Mouse (Mus musculus) spleen, adult 2 months (tissue): Measurements from ENCODE around the gene Lonp2. TPM values are rescaled to one million over a fixed set of nuclear protein-coding genes. Genes with fewer than 3 reads are reported as not detected.

Source experiments
- DNase-seq, 2 experiments: peaks; one replicate each; pipeline versions ENCODE4 v3.0.0 to v3.0.0-alpha.2; 2012 to 2021; ENCODE audit warnings: low spot score in 2 of 2, low read depth in 1 of 2
- H3K27ac ChIP-seq: fragments of 200-500 bp; 2 replicates; pipeline ENCODE4 v1.5.1; 2012; ENCODE audit warnings: low read length, inconsistent platforms; ENCODE audit not compliant: insufficient read depth
- H3K27me3 ChIP-seq: fragments of 200-500 bp; 2 replicates; pipeline ENCODE4 v1.6.1; 2012; ENCODE audit warnings: mild to moderate bottlenecking, moderate library complexity, low read length, inconsistent platforms; ENCODE audit not compliant: control insufficient read depth, insufficient read depth
- H3K36me3 ChIP-seq: fragments of 200-500 bp; 2 replicates; pipeline ENCODE4 v1.6.1; 2012; ENCODE audit warnings: mild to moderate bottlenecking, low read length, inconsistent platforms; ENCODE audit not compliant: control insufficient read depth, insufficient read depth
- H3K4me1 ChIP-seq: fragments of 200-500 bp; 2 replicates; pipeline ENCODE4 v1.6.1; 2011; ENCODE audit warnings: inconsistent platforms; ENCODE audit not compliant: control insufficient read depth, insufficient read depth, insufficient read length
- H3K4me3 ChIP-seq: fragments of 200-500 bp; 2 replicates; pipeline ENCODE4 v1.5.1; 2011; ENCODE audit warnings: mild to moderate bottlenecking, inconsistent platforms; ENCODE audit not compliant: insufficient read depth, insufficient read length; ENCODE audit errors: extremely low read depth
- CTCF ChIP-seq: fragments of 200-500 bp; IDR thresholded peaks from 2 replicates; pipeline ENCODE4 v1.5.1; 2011; ENCODE audit warnings: mild to moderate bottlenecking, inconsistent platforms; ENCODE audit not compliant: insufficient read depth, insufficient read length, insufficient replicate concordance; ENCODE audit errors: extremely low read depth
- POLR2A ChIP-seq: fragments of 200-500 bp; IDR thresholded peaks from 2 replicates; pipeline ENCODE4 v1.6.1; 2011; ENCODE audit warnings: low read depth, low read length, inconsistent platforms
- WGBS: fragments of 180-500 bp; shearing (Covaris S2); methylation state at CpG from one replicate; pipeline ENCODE4 v1.1.7; 2018; 5-methylcytosine and 5-hydroxymethylcytosine counted together
- polyA plus RNA-seq: library from polyadenylated mRNA; depleted of rRNA; stranded (reverse); fragments of >200 nt; gene quantifications from 2 replicates; pipeline ENCODE4 v1.2.3, GENCODE M21; 2012; rRNA removed

The Lonp2 gene
- polyA plus RNA-seq: 32.6 and 48.9 TPM in 2 replicates

DNA sequence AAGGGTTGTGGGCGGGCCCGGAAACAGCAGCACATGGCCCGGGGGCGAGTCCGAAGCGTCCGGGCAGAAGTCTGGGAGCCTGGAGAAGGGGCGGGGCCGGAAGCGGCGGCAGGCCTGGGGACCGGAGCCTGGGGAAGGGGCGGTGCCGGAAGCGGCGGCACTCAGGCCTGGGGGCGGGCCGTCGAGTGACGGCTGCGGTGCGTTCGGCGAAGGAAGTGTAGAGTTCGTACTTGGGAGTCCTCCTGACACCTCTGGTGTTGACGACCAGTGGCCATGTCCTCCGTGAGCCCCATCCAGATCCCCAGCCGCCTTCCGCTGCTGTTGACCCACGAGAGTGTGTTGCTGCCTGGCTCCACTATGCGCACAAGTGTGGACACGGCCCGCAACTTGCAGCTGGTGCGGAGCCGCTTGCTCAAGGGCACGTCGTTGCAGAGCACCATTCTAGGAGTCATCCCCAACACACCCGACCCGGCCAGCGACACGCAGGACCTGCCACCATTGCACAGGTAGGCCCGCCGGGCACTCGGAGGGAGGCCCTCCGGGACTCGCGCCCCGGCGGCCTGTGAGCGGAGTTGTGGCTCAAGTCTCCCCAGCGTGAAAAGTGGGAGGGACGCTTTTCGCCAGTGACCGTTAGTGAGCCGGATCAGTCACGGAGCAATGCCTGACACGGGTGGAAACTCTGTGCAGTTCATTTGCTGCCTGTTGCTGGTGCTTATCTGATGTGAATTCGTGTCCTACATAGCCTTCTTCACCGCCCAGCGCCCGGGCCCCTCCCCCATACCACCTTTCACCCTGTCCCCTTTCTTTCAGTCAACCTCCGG lies at the start of gene Lonp2:
TSS of gene Lonp2 (plus strand) at position 133 of the 821 bp plus-strand sequence.
- Histone ChIP-seq H3K4me1 (no peaks in the 10 kb centered on the region; the same call in 1 of the 2 replicates), H3K27ac (peak within 1 kb of the TSS; percentile 89), H3K4me3 (peak within 1 kb of the TSS; percentile 77), H3K36me3 (no peaks in the 10 kb centered on the region), H3K27me3 (no peaks in the 10 kb centered on the region)
- 1% methylated on average over 62 of the region's 62 CpGs for WGBS
- DNase-seq: peak; percentile 89 to 99
- TF ChIP-seq POLR2A (peak; percentile 67; the same call in 1 of the 2 replicates), CTCF (no peak)

GRCm38 (mm10) chr8:86577547-86577946 lies 46.3 kb upstream of the Lonp2 start:
- no peaks in the 10 kb centered on the region for H3K36me3 ChIP-seq
- TF ChIP-seq POLR2A: no peak
- TF ChIP-seq CTCF: no peak
- no peaks in the 10 kb centered on the region for H3K27me3 ChIP-seq
- H3K4me1 ChIP-seq: no peaks in the 10 kb centered on the region
- 84% methylated on average over 8 of the region's 8 CpGs for WGBS
- DNase-seq: no peak
- no peak overlapping the region for H3K4me3 ChIP-seq
- H3K27ac ChIP-seq: no peak overlapping the region

DNA sequence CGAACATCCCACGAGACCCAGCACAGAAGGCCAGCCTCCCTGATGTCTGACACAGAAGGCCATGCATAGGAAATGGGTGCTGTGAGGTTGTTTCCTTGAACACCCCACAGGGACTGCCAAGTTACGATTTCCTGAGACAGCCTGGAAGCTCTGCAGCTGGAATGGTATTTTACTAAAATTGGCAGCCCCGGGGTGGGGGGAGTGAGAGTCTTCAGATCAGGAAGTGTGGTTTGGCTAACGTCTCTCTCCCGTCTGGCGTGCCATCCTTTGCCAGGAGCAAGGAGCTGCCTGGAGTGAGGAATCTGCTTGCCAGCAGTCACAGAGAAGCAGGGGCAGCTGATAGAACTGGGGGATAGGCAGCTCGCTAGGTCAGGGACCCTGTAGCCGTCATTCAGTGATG lies 45.8 kb upstream of the Lonp2 start:
- Histone ChIP-seq H3K27ac (no peak overlapping the region), H3K4me1 (no peaks in the 10 kb centered on the region), H3K27me3 (no peaks in the 10 kb centered on the region), H3K36me3 (no peaks in the 10 kb centered on the region), H3K4me3 (no peak overlapping the region)
- TF ChIP-seq CTCF: no peak
- WGBS: 15% methylated on average over 9 of the region's 9 CpGs
- DNase-seq: no peak

- no peaks in the 10 kb centered on the region for H3K27me3 ChIP-seq
- H3K4me3 ChIP-seq: no peak overlapping the region
- DNase-seq: no peak
- H3K36me3 ChIP-seq: no peaks in the 10 kb centered on the region
- 50% methylated on average over 8 of the region's 8 CpGs for WGBS
- no peaks in the 10 kb centered on the region for H3K4me1 ChIP-seq
- no peak for TF ChIP-seq CTCF
- TF ChIP-seq POLR2A: no peak
- H3K27ac ChIP-seq: no peak overlapping the region
Measured at GRCm38 (mm10) chr8:86578693-86579092, 45.1 kb upstream of the Lonp2 start.

- TF ChIP-seq CTCF (no peak), POLR2A (no peak)
- H3K36me3 ChIP-seq: no peaks in the 10 kb centered on the region
- H3K4me3 ChIP-seq: no peak within 1 kb of the TSS
- no peaks in the 10 kb centered on the region for H3K4me1 ChIP-seq
- H3K27ac ChIP-seq: no peak within 1 kb of the TSS
- no peak for DNase-seq
- no peaks in the 10 kb centered on the region for H3K27me3 ChIP-seq
Measured at GRCm38 (mm10) chr8:86580458-86580857, 43.4 kb upstream of the Lonp2 start, which contains the start of gene Abcc12. Gene Abcc12, minus strand, starts transcription at chr8:86580686.

DNA sequence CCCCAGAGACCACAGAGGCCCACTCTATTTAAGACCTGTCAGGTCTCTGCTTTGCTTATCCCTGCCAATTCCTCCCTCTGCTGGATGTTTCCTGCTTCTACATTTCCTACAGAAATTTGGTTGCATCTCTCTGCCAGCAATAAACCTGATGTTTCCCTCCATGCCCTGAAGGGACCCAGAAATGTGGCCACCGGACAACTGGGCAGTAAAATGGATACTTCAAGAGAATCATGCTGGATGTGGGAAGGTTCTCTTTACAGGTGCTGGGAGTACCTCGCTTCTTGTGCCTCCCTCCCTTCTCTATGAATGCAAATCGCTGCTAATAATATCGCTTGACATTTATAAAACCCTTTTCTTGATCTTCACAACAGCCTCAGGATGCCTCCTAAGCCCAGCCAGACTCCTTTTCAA lies 41.9 kb upstream of the Lonp2 start:
- TF ChIP-seq CTCF (no peak), POLR2A (no peak)
- no peak overlapping the region for H3K4me3 ChIP-seq
- 84% methylated on average over 4 of the region's 4 CpGs for WGBS
- H3K27me3 ChIP-seq: no peaks in the 10 kb centered on the region
- H3K27ac ChIP-seq: no peak overlapping the region
- no peaks in the 10 kb centered on the region for H3K36me3 ChIP-seq
- DNase-seq: no peak
- H3K4me1 ChIP-seq: no peaks in the 10 kb centered on the region

GRCm38 (mm10) chr8:86585118-86585517 lies 38.7 kb upstream of the Lonp2 start:
- TF ChIP-seq CTCF: peak; percentile 51; the same call in 1 of the 2 replicates
- TF ChIP-seq POLR2A: no peak
- WGBS: 4% methylated on average over 11 of the region's 11 CpGs
- no peaks in the 10 kb centered on the region for H3K4me1 ChIP-seq
- H3K27me3 ChIP-seq: no peaks in the 10 kb centered on the region
- H3K36me3 ChIP-seq: no peaks in the 10 kb centered on the region
- DNase-seq: peak; percentile 55 to 70
- H3K27ac ChIP-seq: no peak overlapping the region
- H3K4me3 ChIP-seq: no peak overlapping the region
